Comparison of ENCODE assay signal across 19 mouse cellular contexts in genomic region chr11:75614769-75615168, GRCm38 (mm10). TPM values are rescaled to one million over a fixed set of nuclear protein-coding genes. Genes with fewer than 3 reads are reported as not detected.
DNase-seq lines count a peak whose midpoint lies in the region; TF ChIP-seq lines count a peak whose summit lies in the region.
"Had no signal": no experiment of that assay in that cellular context is flagged by ENCODE, and none has a peak within 500 bp of the region (broad histone marks: within the 10 kb centered on the region; RNA-seq: fewer than 3 reads in every experiment).

No protein-coding gene starts in this region.

- no peak for TF ChIP-seq RAD21 in MEL (IDR thresholded peaks at IDR 0.05; ENCODE audit: low read depth, low read length)

- no peaks in the 10 kb centered on the region for H3K27me3 ChIP-seq in MEL (ENCODE audit: control insufficient read depth in 1 of 2, insufficient read depth in 2 of 2, low read length in 2 of 2)
- H3K27me3 ChIP-seq in hindbrain, embryonic 10.5 days (ENCODE audit: insufficient read depth, poor library complexity, severe bottlenecking) = no peaks in the 10 kb centered on the region
- H3K27me3 ChIP-seq: CH12.LX, Patski had no signal

- H3K36me3 ChIP-seq in ES-E14 (ENCODE audit: control insufficient read depth, insufficient read depth, low read length, poor library complexity, severe bottlenecking) (peaks cover 3% of the 10 kb centered on the region), MEL (ENCODE audit: control insufficient read depth in 1 of 2, insufficient read depth in 2 of 2, low read length in 2 of 2) (peaks cover 0 to 11% of the 10 kb centered on the region in 2 experiments; a peak in 2 of 4 replicates)
- H3K36me3 ChIP-seq in hindbrain, embryonic 10.5 days = peaks cover 96% of the 10 kb centered on the region

- no peak for DNase-seq in ES-E14 (ENCODE audit: low read depth, low spot score)
- DNase-seq in MEL (ENCODE audit: low read depth, low spot score) = no peak
- no peak for DNase-seq in spleen, postnatal 36 days (ENCODE audit: low spot score in 2 of 2)
- no peak for DNase-seq in hindbrain, embryonic 10.5 days (ENCODE audit: low spot score)
- DNase-seq: adrenal gland, adult 2 months; adrenal gland, adult 8-10 months; adrenal gland, postnatal 10 days; adrenal gland, postnatal 14 days; adrenal gland, postnatal 25 days; adrenal gland, postnatal 36 days; B cell, adult 2 months; cerebellum, adult 11 months; cerebellum, adult 11-12 months; cerebellum, adult 18-20 months; cerebellum, adult 2 months; cerebellum, adult 8-10 months had no signal

- H3K9ac ChIP-seq in ES-E14 (ENCODE audit: insufficient read depth, low read depth, low read length, poor library complexity, severe bottlenecking) (no peak overlapping the region), MEL (ENCODE audit: control insufficient read depth, low read depth, low read length, poor library complexity, severe bottlenecking) (no peak overlapping the region)

- H3K9me3 ChIP-seq in ES-E14 (ENCODE audit: control insufficient read depth, insufficient read depth, low read depth, low read length) (no peaks in the 10 kb centered on the region), MEL (replicated peaks; ENCODE audit: insufficient read depth, low read length) (no peaks in the 10 kb centered on the region)
- no peaks in the 10 kb centered on the region for H3K9me3 ChIP-seq in hindbrain, embryonic 10.5 days
- H3K9me3 ChIP-seq: G1E had no signal

- no peak overlapping the region for H3K27ac ChIP-seq in ES-E14 (ENCODE audit: insufficient read depth, low read depth, low read length, poor library complexity, severe bottlenecking)
- no peak overlapping the region for H3K27ac ChIP-seq in MEL (ENCODE audit: control insufficient read depth, low read depth, low read length)
- no peak overlapping the region for H3K27ac ChIP-seq in hindbrain, embryonic 10.5 days

- no peak overlapping the region for H3K4me3 ChIP-seq in ES-E14 (ENCODE audit: insufficient read depth in 1 of 2, low read depth in 1 of 2, low read length in 2 of 2, poor library complexity in 1 of 2, severe bottlenecking in 1 of 2)
- H3K4me3 ChIP-seq in MEL (ENCODE audit: control insufficient read depth in 1 of 2, insufficient read depth in 1 of 2, low read depth in 2 of 2, low read length in 2 of 2) = no peak overlapping the region
- no peak overlapping the region for H3K4me3 ChIP-seq in hindbrain, embryonic 10.5 days

- in situ Hi-C loops in ES-E14 (cut with MboI; ENCODE audit: low sequenced_read_pairs in 2 of 2, unreplicated experiment in 2 of 2) = no loop called here

- no peak for TF ChIP-seq POLR2A in MEL (IDR thresholded peaks at IDR 0.05; ENCODE audit: control insufficient read depth in 1 of 2, insufficient read depth in 1 of 2, low read depth in 1 of 2, low read length in 2 of 2, poor library complexity in 1 of 2)

- no peak for TF ChIP-seq EP300 in MEL (IDR thresholded peaks at IDR 0.05; ENCODE audit: low read depth in 1 of 2, low read length in 2 of 2)

- H3K79me2 ChIP-seq in MEL (ENCODE audit: control insufficient read depth, insufficient read depth, low read length, poor library complexity) = no peaks in the 10 kb centered on the region

- H3K4me1 ChIP-seq in ES-E14 (ENCODE audit: control insufficient read depth in 2 of 2, insufficient read depth in 2 of 2, low read length in 2 of 2, poor library complexity in 1 of 2) (peaks cover 0 to 5% of the 10 kb centered on the region in 2 experiments; a peak in 1 of 4 replicates), MEL (ENCODE audit: control insufficient read depth in 1 of 2, insufficient read depth in 2 of 2, low read length in 2 of 2) (no peaks in the 10 kb centered on the region)
- no peaks in the 10 kb centered on the region for H3K4me1 ChIP-seq in hindbrain, embryonic 10.5 days (replicated peaks)

- TF ChIP-seq CTCF in MEL (IDR thresholded peaks at IDR 0.05 in 2 of 3, conservative IDR thresholded peaks at IDR 0.05 in 1 of 3; ENCODE audit: control insufficient read depth in 1 of 3, insufficient read depth in 1 of 3, low read depth in 2 of 3, low read length in 3 of 3, poor library complexity in 1 of 3, severe bottlenecking in 1 of 3) = no peak

- WGBS in hindbrain, embryonic 10.5 days = 88% methylated on average over 1 of the region's 1 CpGs

TF ChIP-seq in ES-E14, 5 proteins besides CTCF, POLR2A, EP300 and RAD21:
- TF ChIP-seq HCFC1 (IDR thresholded peaks at IDR 0.05; ENCODE audit: borderline replicate concordance, insufficient read depth, low read length) = no peak
- no peak for TF ChIP-seq ZC3H11A (IDR thresholded peaks at IDR 0.05; ENCODE audit: borderline replicate concordance, low read depth, low read length)
- TF ChIP-seq ZNF384 (IDR thresholded peaks at IDR 0.05; ENCODE audit: low read depth, low read length) = peak; percentile 68

TF ChIP-seq in MEL, 35 proteins besides CTCF, POLR2A, EP300 and RAD21:
- TF ChIP-seq UBTF (IDR thresholded peaks at IDR 0.05; ENCODE audit: borderline replicate concordance, insufficient read depth, low read depth, low read length) (no peak), POLR2AphosphoS2 (IDR thresholded peaks at IDR 0.05; ENCODE audit: low read length) (no peak), ZMIZ1 (IDR thresholded peaks at IDR 0.05; ENCODE audit: low read depth, low read length) (no peak), ZNF384 (IDR thresholded peaks at IDR 0.05; ENCODE audit: low read depth, low read length) (peak; percentile 72)

RNA-seq across cellular contexts. Expression of gene Inpp5k, which starts 16.0 kb away (rescaled TPM):
- total RNA-seq in ES-E14 (2012; rRNA removed) (12.2 and 13.8 TPM in 2 replicates), MEL (2012; rRNA removed) (15.2 and 16.4 TPM in 2 replicates)
- polyA plus RNA-seq in MEL (2012; ENCODE audit: insufficient read depth in 1 of 2, insufficient read length in 2 of 2, low read depth in 1 of 2, low replicate concordance in 2 of 2, missing spikeins in 1 of 2) = 10 to 100 TPM in 1 of 2 experiments, not detected in 1; 28.7 TPM
- polyA plus RNA-seq in hindbrain, embryonic 10.5 days (2016; fragmentation: Nextera tagmentation; extraction: Ambion mirVana) = 20.6 and 24.9 TPM in 2 replicates

RNA-seq across cellular contexts. Expression of gene Pitpna, which starts 26.9 kb away (rescaled TPM):
- total RNA-seq in ES-E14 (2012; rRNA removed) (31.3 and 40.3 TPM in 2 replicates), MEL (2012; rRNA removed) (67.8 and 73.1 TPM in 2 replicates)
- 100 to 1,000 TPM; 194 to 709 TPM for polyA plus RNA-seq in MEL (2012; ENCODE audit: insufficient read depth in 1 of 2, insufficient read length in 2 of 2, low read depth in 1 of 2, low replicate concordance in 2 of 2, missing spikeins in 1 of 2)
- polyA plus RNA-seq in hindbrain, embryonic 10.5 days (2016; fragmentation: Nextera tagmentation; extraction: Ambion mirVana) = 68.8 and 80.6 TPM in 2 replicates

RNA-seq across cellular contexts. Expression of gene Myo1c, which starts 35.5 kb away (rescaled TPM):
- total RNA-seq in ES-E14 (2012; rRNA removed) (62.8 and 62.9 TPM in 2 replicates), MEL (2012; rRNA removed) (27.0 and 33.2 TPM in 2 replicates)
- polyA plus RNA-seq in MEL (2012; ENCODE audit: insufficient read depth in 1 of 2, insufficient read length in 2 of 2, low read depth in 1 of 2, low replicate concordance in 2 of 2, missing spikeins in 1 of 2) = 10 to 100 TPM in 1 of 2 experiments, not detected in 1; 45.6 TPM
- polyA plus RNA-seq in hindbrain, embryonic 10.5 days (2016; fragmentation: Nextera tagmentation; extraction: Ambion mirVana) = 16.4 and 19.0 TPM in 2 replicates
